Mouse (Mus musculus) stomach, postnatal 0 days (tissue): ENCODE measurements around the gene Gm10944.

Source experiments
- CTCF ChIP-seq: IDR thresholded peaks from 2 replicates; pipeline ENCODE4 v1.5.1; 2016; ENCODE audit warnings: antibody characterized with exemption, low read depth, mild to moderate bottlenecking, moderate library complexity
- EP300 ChIP-seq: optimal IDR thresholded peaks from 2 replicates; pipeline ENCODE3; 2016; ENCODE audit warnings: antibody characterized with exemption

- TF ChIP-seq CTCF (no peak), EP300 (no peak)
Measured at GRCm38 (mm10) chr10:10655991-10656390, 25.2 kb upstream of the Gm10944 start.
